Mouse (Mus musculus): Measurements from ENCODE around the gene Rassf7. TPM values are rescaled to one million over a fixed set of nuclear protein-coding genes. Genes with fewer than 3 reads are reported as not detected.

Gene Rassf7
- total and polyA plus RNA-seq, 3 experiments, result 4.1 to 11.6 (median 8.1) TPM

DNA sequence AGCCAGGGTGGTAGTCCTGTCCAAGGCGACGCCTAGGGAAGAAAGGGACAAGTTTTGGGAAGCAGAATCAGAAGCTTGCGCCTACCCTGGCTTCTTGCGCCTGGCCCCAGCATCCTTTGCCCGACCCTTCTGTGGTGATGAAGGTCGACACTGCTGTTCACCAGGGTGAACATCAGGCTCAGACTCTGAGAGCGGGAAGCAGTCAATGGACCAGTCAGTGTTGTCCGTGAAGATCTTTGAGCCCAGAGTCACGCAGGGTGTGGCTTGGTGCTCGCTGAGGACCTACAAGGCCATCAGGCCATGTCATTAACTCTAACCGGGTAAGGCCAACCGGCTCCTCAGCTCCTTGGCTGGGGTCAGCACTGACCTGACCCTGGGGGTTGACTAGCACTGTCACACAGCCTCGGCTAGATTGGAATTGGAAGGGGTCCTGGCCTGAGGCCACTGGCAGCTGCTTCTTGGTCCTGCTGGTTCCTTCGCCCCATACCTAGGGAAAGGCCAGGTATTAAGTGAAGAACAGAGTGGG, 5.0 kb upstream of the Rassf7 start:
- in situ Hi-C loops (cut with MboI; ENCODE audit: low pct_ligation_motif_present, low pct_unique_long_range_greater_than_20kb, low sequenced_read_pairs), result no loop called here
- H3K79me2 ChIP-seq (replicated peaks; ENCODE audit: control insufficient read depth, extremely low read depth, insufficient read depth, poor library complexity, severe bottlenecking), result no peaks in the 10 kb centered on the region
- H3K4me3 ChIP-seq (replicated peaks in 1 of 3; ENCODE audit: low read depth in 2 of 3, low read length in 2 of 3, poor library complexity in 1 of 3), result no peak overlapping the region
- no peak for DNase-seq (ENCODE audit: extremely low read depth)
- no peaks in the 10 kb centered on the region for H3K36me3 ChIP-seq (replicated peaks in 1 of 2; ENCODE audit: control insufficient read depth in 1 of 2, insufficient read depth in 1 of 2, low read length in 1 of 2)
- H3K27me3 ChIP-seq (replicated peaks), result peaks cover 42% of the 10 kb centered on the region
- dilution Hi-C loops (cut with MboI; ENCODE audit: extremely low pct_ligation_motif_present, extremely low pct_unique_long_range_greater_than_20kb, low sequenced_read_pairs), result no loop called here
- H3K9me3 ChIP-seq (replicated peaks; ENCODE audit: low read length), result no peaks in the 10 kb centered on the region
- TF ChIP-seq TCF12 (IDR thresholded peaks at IDR 0.05; ENCODE audit: low read depth, low read length) (no peak), JUND (conservative IDR thresholded peaks at IDR 0.05; ENCODE audit: low read depth, low read length) (no peak), ZKSCAN1 (IDR thresholded peaks at IDR 0.05; ENCODE audit: borderline replicate concordance, low read depth, low read length) (no peak), IRF4 (IDR thresholded peaks at IDR 0.05; ENCODE audit: low read depth, low read length) (no peak), TBP (conservative IDR thresholded peaks at IDR 0.05; ENCODE audit: low read depth, low read length) (no peak), RCOR1 (conservative IDR thresholded peaks at IDR 0.05; ENCODE audit: low read depth, low read length) (no peak), NELFE (IDR thresholded peaks at IDR 0.05; ENCODE audit: low read depth, low read length) (no peak), BHLHE40 (IDR thresholded peaks at IDR 0.05; ENCODE audit: low read depth, low read length) (no peak), GABPA (IDR thresholded peaks at IDR 0.05; ENCODE audit: insufficient replicate concordance, low read depth, low read length) (no peak), MAZ (IDR thresholded peaks at IDR 0.05; ENCODE audit: low read depth, low read length) (no peak), MEF2A (IDR thresholded peaks at IDR 0.05; ENCODE audit: borderline replicate concordance, low read depth, low read length) (no peak), PAX5 (IDR thresholded peaks at IDR 0.05; ENCODE audit: low read length) (no peak), ETS1 (conservative IDR thresholded peaks at IDR 0.05; ENCODE audit: low read depth, low read length) (no peak), CHD1 (IDR thresholded peaks at IDR 0.05; ENCODE audit: low read depth, low read length) (no peak), ZNF384 (IDR thresholded peaks at IDR 0.05; ENCODE audit: low read depth, low read length) (no peak)
- H3K4me1 ChIP-seq (ENCODE audit: control insufficient read depth in 1 of 2, insufficient read depth in 2 of 2), result peaks cover 4 to 6% of the 10 kb centered on the region in 2 experiments
- H3K4me2 ChIP-seq (ENCODE audit: insufficient read depth, low read depth, poor library complexity, severe bottlenecking), result no peak overlapping the region
- H3K9ac ChIP-seq (ENCODE audit: insufficient read depth, low read depth), result no peak overlapping the region
- no peak overlapping the region for H3K27ac ChIP-seq (ENCODE audit: insufficient read depth, low read depth)

DNA sequence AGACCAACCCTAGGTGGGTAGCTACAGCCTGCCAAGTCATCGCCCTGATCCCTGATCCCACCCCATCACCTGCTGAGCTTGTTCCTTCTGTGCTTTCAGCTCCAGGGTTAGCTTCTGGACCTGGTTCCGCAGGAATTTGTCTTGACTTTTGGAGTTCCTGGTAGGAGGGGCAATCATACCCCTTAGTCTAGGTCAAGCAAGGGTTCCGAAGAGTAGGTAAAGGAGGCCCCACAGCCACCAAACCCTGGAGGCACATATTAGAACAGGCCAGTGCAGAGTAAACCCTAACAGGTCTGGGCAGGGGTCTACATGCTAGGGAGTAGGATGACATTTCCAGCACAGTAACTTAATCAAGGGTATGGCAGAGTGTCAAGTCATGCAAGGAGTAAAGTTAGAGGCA, 2.5 kb upstream of the Rassf7 start:
- Histone ChIP-seq H3K36me3 (replicated peaks in 1 of 2; ENCODE audit: control insufficient read depth in 1 of 2, insufficient read depth in 1 of 2, low read length in 1 of 2) (peaks cover 0 to 12% of the 10 kb centered on the region in 2 experiments), H3K27ac (ENCODE audit: insufficient read depth, low read depth) (no peak overlapping the region), H3K4me3 (replicated peaks in 1 of 3; ENCODE audit: low read depth in 2 of 3, low read length in 2 of 3, poor library complexity in 1 of 3) (no peak overlapping the region), H3K4me1 (ENCODE audit: control insufficient read depth in 1 of 2, insufficient read depth in 2 of 2) (peaks cover 10 to 15% of the 10 kb centered on the region in 2 experiments), H3K79me2 (replicated peaks; ENCODE audit: control insufficient read depth, extremely low read depth, insufficient read depth, poor library complexity, severe bottlenecking) (no peaks in the 10 kb centered on the region), H3K9ac (ENCODE audit: insufficient read depth, low read depth) (no peak overlapping the region), H3K4me2 (ENCODE audit: insufficient read depth, low read depth, poor library complexity, severe bottlenecking) (no peak overlapping the region), H3K27me3 (replicated peaks) (peaks cover 40% of the 10 kb centered on the region), H3K9me3 (replicated peaks; ENCODE audit: low read length) (no peaks in the 10 kb centered on the region)
- TF ChIP-seq SIN3A (IDR thresholded peaks at IDR 0.05; ENCODE audit: low read length) (no peak), UBTF (IDR thresholded peaks at IDR 0.05; ENCODE audit: low read depth, low read length) (no peak), E2F4 (IDR thresholded peaks at IDR 0.05; ENCODE audit: insufficient replicate concordance, low read depth, low read length) (no peak), CHD1 (IDR thresholded peaks at IDR 0.05; ENCODE audit: low read depth, low read length) (no peak), NRF1 (IDR thresholded peaks at IDR 0.05; ENCODE audit: low read depth, low read length) (no peak), TCF12 (IDR thresholded peaks at IDR 0.05; ENCODE audit: low read depth, low read length) (no peak), ZNF384 (IDR thresholded peaks at IDR 0.05; ENCODE audit: low read depth, low read length) (no peak), MAZ (IDR thresholded peaks at IDR 0.05; ENCODE audit: low read depth, low read length) (no peak), MEF2A (IDR thresholded peaks at IDR 0.05; ENCODE audit: borderline replicate concordance, low read depth, low read length) (no peak)
- in situ Hi-C loops (cut with MboI; ENCODE audit: low pct_ligation_motif_present, low pct_unique_long_range_greater_than_20kb, low sequenced_read_pairs) (no loop called here), dilution Hi-C loops (cut with MboI; ENCODE audit: extremely low pct_ligation_motif_present, extremely low pct_unique_long_range_greater_than_20kb, low sequenced_read_pairs) (no loop called here)
- no peak for DNase-seq (ENCODE audit: extremely low read depth)

All from CH12.LX (cell line).